Mouse (Mus musculus) forebrain, embryonic 16.5 days (tissue): ENCODE measurements around the gene Usp7. TPM values are rescaled to one million over a fixed set of nuclear protein-coding genes. Genes with fewer than 3 reads are reported as not detected.
"Not testable (repeated sequence)": the region's sequence is repeated elsewhere in the genome, so short reads cannot be mapped to it uniquely, and the experiment has no call there.

ENCODE experiments used
- ATAC-seq: fragments of 200-750 bp; cut with Nextera tagmentation; 2 replicates; pipeline ENCODE4 v1.8.0; 2017; ENCODE audit warnings: mild to moderate bottlenecking, moderate library complexity
- H3K27ac ChIP-seq: fragments of 300-500 bp; sonication (generic); 2 replicates; pipeline ENCODE4 v1.5.1; 2014; ENCODE audit warnings: low read length, control low read depth
- H3K27me3 ChIP-seq: fragments of 300-500 bp; sonication (generic); replicated peaks from 2 replicates; pipeline ENCODE4 v1.6.1; 2014; ENCODE audit warnings: low read length; ENCODE audit not compliant: control insufficient read depth, insufficient read depth
- H3K36me3 ChIP-seq: fragments of 300-500 bp; sonication (generic); 2 replicates; pipeline ENCODE4 v1.6.1; 2014; ENCODE audit not compliant: control insufficient read depth, insufficient read depth
- H3K4me1 ChIP-seq: fragments of 300-500 bp; sonication (generic); replicated peaks from 2 replicates; pipeline ENCODE4 v1.6.1; 2014; ENCODE audit warnings: low read length; ENCODE audit not compliant: control insufficient read depth, insufficient read depth
- H3K4me2 ChIP-seq: fragments of 300-500 bp; sonication (generic); 2 replicates; pipeline ENCODE4 v1.6.1; 2014; ENCODE audit warnings: mild to moderate bottlenecking, low read length, control low read depth
- H3K4me3 ChIP-seq: fragments of 300-500 bp; sonication (generic); replicated peaks from 2 replicates; pipeline ENCODE4 v1.5.1; 2014; ENCODE audit warnings: mild to moderate bottlenecking, low read length, control low read depth
- H3K9ac ChIP-seq: fragments of 300-500 bp; sonication (generic); replicated peaks from 2 replicates; pipeline ENCODE4 v1.6.1; 2014; ENCODE audit warnings: low read depth, low read length, control low read depth
- H3K9me3 ChIP-seq: fragments of 300-500 bp; sonication (generic); 2 replicates; pipeline ENCODE4 v1.6.1; 2016; ENCODE audit warnings: low read length; ENCODE audit not compliant: control insufficient read depth
- WGBS: fragments of 180-500 bp; shearing (Covaris S2); extraction: QIAGEN DNeasy Blood & Tissue Kit; methylation state at CpG from one replicate; pipeline ENCODE4 v1.1.7; 2014; 5-methylcytosine and 5-hydroxymethylcytosine counted together
- polyA plus RNA-seq: library from polyadenylated mRNA; unstranded; fragments of >200 nt; fragmentation: Nextera tagmentation; extraction: Ambion mirVana; gene quantifications from 2 replicates; pipeline ENCODE4 v1.2.1, GENCODE M21; 2015

Usp7 gene
- polyA plus RNA-seq, 1 experiment from 2014 or later, result 40.2 TPM

- Histone ChIP-seq H3K36me3 (no peaks in the 10 kb centered on the region), H3K27me3 (no peaks in the 10 kb centered on the region), H3K9ac (peak overlapping the region; percentile 89), H3K9me3 (no peaks in the 10 kb centered on the region), H3K27ac (no peak overlapping the region), H3K4me3 (peak overlapping the region; percentile 72), H3K4me2 (peak overlapping the region; percentile 92), H3K4me1 (peaks cover 33% of the 10 kb centered on the region)
- under 1% methylated on average over 11 of the region's 11 CpGs for WGBS
- ATAC-seq, result no peak
These were observed 54.8 kb downstream of the Usp7 start for GRCm38 (mm10) chr16:8737341-8737665.

GRCm38 (mm10) chr16:8736757-8737156 is 55.4 kb downstream of the Usp7 start:
- no peaks in the 10 kb centered on the region for H3K36me3 ChIP-seq
- WGBS, result 3% methylated on average over 7 of the region's 7 CpGs
- H3K4me1 ChIP-seq, result peaks cover 33% of the 10 kb centered on the region
- no peak overlapping the region for H3K27ac ChIP-seq
- no peaks in the 10 kb centered on the region for H3K9me3 ChIP-seq
- H3K4me3 ChIP-seq, result peak overlapping the region; percentile 72
- ATAC-seq, result no peak
- peak overlapping the region; percentile 92 for H3K4me2 ChIP-seq
- no peaks in the 10 kb centered on the region for H3K27me3 ChIP-seq
- H3K9ac ChIP-seq, result peak overlapping the region; percentile 89

- Histone ChIP-seq H3K27ac (no peak overlapping the region), H3K4me1 (peaks cover 33% of the 10 kb centered on the region), H3K9me3 (no peaks in the 10 kb centered on the region), H3K27me3 (no peaks in the 10 kb centered on the region), H3K9ac (peak overlapping the region; percentile 40; the same call in 1 of the 2 replicates), H3K36me3 (no peaks in the 10 kb centered on the region), H3K4me2 (peak overlapping the region; percentile 92), H3K4me3 (peak overlapping the region; percentile 72)
- ATAC-seq, result no peak
- 17% methylated on average over 8 of the region's 8 CpGs for WGBS
These were observed 56.1 kb downstream of the Usp7 start for GRCm38 (mm10) chr16:8736032-8736431.

- Histone ChIP-seq H3K9me3 (no peaks in the 10 kb centered on the region), H3K9ac (no peak overlapping the region), H3K36me3 (no peaks in the 10 kb centered on the region), H3K4me1 (peaks cover 33% of the 10 kb centered on the region), H3K4me3 (no peak overlapping the region), H3K27me3 (no peaks in the 10 kb centered on the region), H3K27ac (no peak overlapping the region), H3K4me2 (no peak overlapping the region)
- 85% methylated on average over 4 of the region's 4 CpGs for WGBS
- ATAC-seq, result no peak
These were observed 57.4 kb downstream of the Usp7 start for GRCm38 (mm10) chr16:8734693-8735092.

GRCm38 (mm10) chr16:8733624-8734023 is 58.5 kb downstream of the Usp7 start:
- Histone ChIP-seq H3K36me3 (no peaks in the 10 kb centered on the region), H3K4me3 (no peak overlapping the region), H3K4me2 (no peak overlapping the region), H3K4me1 (peaks cover 31% of the 10 kb centered on the region), H3K9ac (no peak overlapping the region), H3K9me3 (no peaks in the 10 kb centered on the region), H3K27ac (no peak overlapping the region), H3K27me3 (no peaks in the 10 kb centered on the region)
- 94% methylated on average over 4 of the region's 4 CpGs for WGBS
- no peak for ATAC-seq

- not testable (repeated sequence) for H3K9ac ChIP-seq, ATAC-seq, H3K27ac ChIP-seq, H3K36me3 ChIP-seq, H3K9me3 ChIP-seq, H3K4me2 ChIP-seq, H3K4me3 ChIP-seq, H3K27me3 ChIP-seq
- peaks cover 31% of the 10 kb centered on the region for H3K4me1 ChIP-seq
- WGBS, result 90% methylated on average over 3 of the region's 4 CpGs
These were observed 59.7 kb downstream of the Usp7 start for GRCm38 (mm10) chr16:8732450-8732849.

- Histone ChIP-seq H3K9me3 (no peaks in the 10 kb centered on the region), H3K27ac (no peak overlapping the region), H3K36me3 (no peaks in the 10 kb centered on the region), H3K9ac (no peak overlapping the region), H3K4me1 (peaks cover 23% of the 10 kb centered on the region), H3K4me2 (no peak overlapping the region), H3K27me3 (no peaks in the 10 kb centered on the region), H3K4me3 (no peak overlapping the region)
- 92% methylated on average over 7 of the region's 7 CpGs for WGBS
- no peak for ATAC-seq
These were observed 60.5 kb downstream of the Usp7 start for GRCm38 (mm10) chr16:8731630-8732029.

- Histone ChIP-seq H3K9ac (no peak overlapping the region), H3K4me3 (no peak overlapping the region), H3K9me3 (no peaks in the 10 kb centered on the region), H3K27ac (no peak overlapping the region), H3K27me3 (no peaks in the 10 kb centered on the region), H3K4me1 (no peaks in the 10 kb centered on the region), H3K4me2 (no peak overlapping the region), H3K36me3 (no peaks in the 10 kb centered on the region)
- no peak for ATAC-seq
- 88% methylated on average over 5 of the region's 5 CpGs for WGBS
These were observed 63.9 kb downstream of the Usp7 start for GRCm38 (mm10) chr16:8728111-8728748.

- Histone ChIP-seq H3K9ac (no peak overlapping the region), H3K27me3 (no peaks in the 10 kb centered on the region), H3K36me3 (no peaks in the 10 kb centered on the region), H3K9me3 (no peaks in the 10 kb centered on the region), H3K4me1 (no peaks in the 10 kb centered on the region), H3K27ac (no peak overlapping the region), H3K4me3 (no peak overlapping the region), H3K4me2 (no peak overlapping the region)
- 90% methylated on average over 2 of the region's 2 CpGs for WGBS
- no peak for ATAC-seq
These were observed 66.3 kb downstream of the Usp7 start for GRCm38 (mm10) chr16:8725807-8726206.

GRCm38 (mm10) chr16:8724031-8724430 is 68.1 kb downstream of the Usp7 start:
- no peaks in the 10 kb centered on the region for H3K27me3 ChIP-seq

More at GRCm38 (mm10) chr16:8724031-8724430, 68.1 kb downstream of the Usp7 start:
- WGBS, result 83% methylated on average over 3 of the region's 3 CpGs
- H3K4me1 ChIP-seq, result no peaks in the 10 kb centered on the region
- no peak overlapping the region for H3K4me3 ChIP-seq
- no peaks in the 10 kb centered on the region for H3K36me3 ChIP-seq
- H3K9ac ChIP-seq, result no peak overlapping the region
- no peaks in the 10 kb centered on the region for H3K9me3 ChIP-seq
- H3K27ac ChIP-seq, result no peak overlapping the region
- no peak for ATAC-seq
- no peak overlapping the region for H3K4me2 ChIP-seq
